Mouse (Mus musculus): ENCODE results near the gene St3gal2. TPM values are rescaled to one million over a fixed set of nuclear protein-coding genes. Genes with fewer than 3 reads are reported as not detected.
"Not testable (repeated sequence)": the region's sequence is repeated elsewhere in the genome, so short reads cannot be mapped to it uniquely, and the experiment has no call there.

St3gal2 gene
- polyA plus RNA-seq, 1 experiment from 2014 or later: 15.1 TPM

DNA sequence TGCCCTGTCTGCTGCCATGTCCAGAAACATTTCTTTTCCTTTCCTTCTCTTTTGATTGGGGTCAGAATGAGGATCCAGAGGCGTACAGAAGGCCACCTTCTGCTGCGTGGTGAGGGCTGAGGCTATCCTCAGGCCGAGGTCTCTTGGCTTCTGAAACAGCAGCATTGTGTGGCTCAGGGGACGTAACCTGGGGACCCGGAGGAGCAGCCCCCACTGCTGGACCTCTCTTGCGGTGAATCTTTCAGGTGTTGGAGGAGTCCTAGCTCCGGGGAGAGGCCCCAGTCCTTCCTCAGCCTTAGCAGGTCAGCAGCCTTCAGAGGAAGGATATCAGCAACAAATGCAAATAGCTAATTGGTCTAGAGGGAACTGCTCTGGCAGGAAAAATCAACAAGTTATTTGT is 8.7 kb downstream of the St3gal2 start:
- H3K36me3 ChIP-seq (ENCODE audit: insufficient read depth, low read length): no peaks in the 10 kb centered on the region
- 69% methylated on average over 7 of the region's 7 CpGs for WGBS
- ATAC-seq (replicated peaks; ENCODE audit: low FRiP score, low read depth) (no peak), DNase-seq (ENCODE audit: low spot score) (no peak)
- no peaks in the 10 kb centered on the region for H3K9me3 ChIP-seq (replicated peaks; ENCODE audit: low read length)
- no peak overlapping the region for H3K9ac ChIP-seq (ENCODE audit: low read depth, low read length)
- no peak overlapping the region for H3K4me3 ChIP-seq (replicated peaks; ENCODE audit: low read depth, low read length)
- TF ChIP-seq CTCF (IDR thresholded peaks at IDR 0.05; ENCODE audit: low read depth): no peak
- H3K4me1 ChIP-seq (replicated peaks; ENCODE audit: insufficient read depth, low read length): 0 out of 2 replicates have a peak, but pooled peaks cover 3% of the 10 kb centered on the region
- no peak overlapping the region for H3K27ac ChIP-seq
- no peaks in the 10 kb centered on the region for H3K27me3 ChIP-seq (ENCODE audit: insufficient read depth, low read length)
- no peak overlapping the region for H3K4me2 ChIP-seq (ENCODE audit: low read length)

DNA sequence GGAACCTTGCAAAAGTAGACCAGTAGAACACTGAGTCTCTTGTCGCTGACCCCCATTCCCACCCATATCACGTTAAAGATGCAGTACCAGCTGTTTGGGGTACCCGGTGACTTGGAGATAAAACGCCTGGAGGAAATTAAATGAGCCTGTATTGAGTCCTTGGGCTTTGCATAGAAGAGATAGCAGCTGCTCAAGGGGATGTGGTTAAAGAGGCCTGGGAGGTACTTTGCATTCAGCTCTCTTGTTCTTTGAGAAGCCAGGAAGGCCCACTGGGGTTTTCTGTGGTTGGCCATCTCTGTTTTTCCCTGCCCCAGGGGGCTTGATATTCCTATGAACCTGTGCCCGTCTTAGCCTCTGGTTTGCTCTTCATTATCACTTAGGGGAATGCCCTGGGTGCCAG is 9.3 kb downstream of the St3gal2 start:
- TF ChIP-seq CTCF (IDR thresholded peaks at IDR 0.05; ENCODE audit: low read depth): no peak
- H3K4me3 ChIP-seq (replicated peaks; ENCODE audit: low read depth, low read length): no peak overlapping the region
- H3K9ac ChIP-seq (ENCODE audit: low read depth, low read length): no peak overlapping the region
- no peak overlapping the region for H3K27ac ChIP-seq
- 0 out of 2 replicates have a peak, but pooled peaks cover 3% of the 10 kb centered on the region for H3K4me1 ChIP-seq (replicated peaks; ENCODE audit: insufficient read depth, low read length)
- 81% methylated on average over 5 of the region's 5 CpGs for whole genome bisulfite sequencing
- H3K27me3 ChIP-seq (ENCODE audit: insufficient read depth, low read length): no peaks in the 10 kb centered on the region
- ATAC-seq (replicated peaks; ENCODE audit: low FRiP score, low read depth) (no peak), DNase-seq (ENCODE audit: low spot score) (no peak)
- no peaks in the 10 kb centered on the region for H3K9me3 ChIP-seq (replicated peaks; ENCODE audit: low read length)
- no peak overlapping the region for H3K4me2 ChIP-seq (ENCODE audit: low read length)
- no peaks in the 10 kb centered on the region for H3K36me3 ChIP-seq (ENCODE audit: insufficient read depth, low read length)

DNA sequence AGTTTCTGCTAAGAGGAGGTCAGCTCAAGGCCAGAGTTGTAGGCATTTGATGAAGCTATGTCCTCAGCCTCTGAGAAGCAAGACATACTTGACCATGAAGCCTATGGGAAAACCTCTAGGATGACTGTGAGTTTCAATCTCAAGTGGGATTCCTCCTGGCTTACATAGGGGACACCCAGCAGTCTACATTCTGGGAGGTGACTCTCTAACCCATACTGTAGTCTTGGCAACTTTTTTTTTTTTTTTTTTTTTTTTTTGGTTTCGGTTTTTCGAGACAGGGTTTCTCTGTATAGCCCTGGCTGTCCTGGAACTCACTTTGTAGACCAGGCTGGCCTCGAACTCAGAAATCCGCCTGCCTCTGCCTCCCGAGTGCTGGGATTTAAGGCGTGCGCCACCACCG is 9.9 kb downstream of the St3gal2 start:
- H3K9ac ChIP-seq (ENCODE audit: low read depth, low read length); ATAC-seq (replicated peaks; ENCODE audit: low FRiP score, low read depth); H3K9me3 ChIP-seq (replicated peaks; ENCODE audit: low read length); H3K4me3 ChIP-seq (replicated peaks; ENCODE audit: low read depth, low read length); DNase-seq (ENCODE audit: low spot score); H3K27ac ChIP-seq; H3K36me3 ChIP-seq (ENCODE audit: insufficient read depth, low read length); H3K27me3 ChIP-seq (ENCODE audit: insufficient read depth, low read length); H3K4me2 ChIP-seq (ENCODE audit: low read length); H3K4me1 ChIP-seq (replicated peaks; ENCODE audit: insufficient read depth, low read length): not testable (repeated sequence)
- 92% methylated on average over 6 of the region's 8 CpGs for WGBS

DNA sequence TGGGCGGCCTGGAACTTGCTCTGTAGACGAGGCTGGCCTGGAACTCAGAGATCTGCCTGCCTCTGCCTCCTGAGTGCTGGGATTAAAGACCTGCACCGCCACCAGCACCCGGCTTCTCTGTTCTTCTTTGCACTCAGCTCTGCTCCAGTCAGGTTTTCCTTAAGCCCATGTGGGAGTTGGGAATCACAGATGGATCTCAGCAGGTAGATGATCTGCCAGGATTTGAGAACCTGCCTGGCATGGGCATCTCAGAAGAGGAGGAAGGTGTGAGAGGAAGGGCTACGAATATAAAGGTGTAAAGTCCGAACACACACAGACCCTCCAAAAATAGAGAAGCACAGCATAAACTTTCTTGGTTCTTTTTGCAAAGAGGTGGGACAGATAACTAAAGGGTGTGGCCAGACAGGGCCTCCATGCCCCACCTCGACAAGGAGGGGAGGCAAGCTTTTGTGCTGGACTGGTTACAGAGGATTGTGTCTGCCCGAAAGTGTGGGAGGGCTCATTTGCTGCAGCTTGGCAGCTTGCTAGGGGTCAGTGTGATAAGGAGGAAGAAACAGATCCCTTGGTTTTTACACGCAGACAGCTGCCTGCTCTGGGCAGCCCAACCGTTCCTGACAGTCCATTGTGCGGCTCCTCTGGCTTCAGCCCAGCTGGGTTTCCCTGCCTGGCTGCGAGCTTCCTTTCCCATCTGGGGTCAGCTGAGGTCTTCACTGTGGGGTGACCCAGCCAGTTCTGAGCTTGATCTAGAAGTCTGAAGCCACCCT is 11.6 kb downstream of the St3gal2 start:
- Histone ChIP-seq H3K4me2 (ENCODE audit: low read length) (no peak overlapping the region), H3K4me3 (replicated peaks; ENCODE audit: low read depth, low read length) (no peak overlapping the region), H3K27me3 (ENCODE audit: insufficient read depth, low read length) (no peaks in the 10 kb centered on the region), H3K36me3 (ENCODE audit: insufficient read depth, low read length) (no peaks in the 10 kb centered on the region), H3K27ac (no peak overlapping the region), H3K9ac (ENCODE audit: low read depth, low read length) (no peak overlapping the region), H3K9me3 (replicated peaks; ENCODE audit: low read length) (no peaks in the 10 kb centered on the region), H3K4me1 (replicated peaks; ENCODE audit: insufficient read depth, low read length) (0 out of 2 replicates have a peak, but pooled peaks cover 3% of the 10 kb centered on the region)
- no peak for TF ChIP-seq CTCF (IDR thresholded peaks at IDR 0.05; ENCODE audit: low read depth)
- ATAC-seq (replicated peaks; ENCODE audit: low FRiP score, low read depth): peak; percentile 21; the same call in 1 of the 2 replicates
- WGBS: 58% methylated on average over 12 of the region's 12 CpGs
- peak; percentile 70 for DNase-seq (ENCODE audit: low spot score)

DNA sequence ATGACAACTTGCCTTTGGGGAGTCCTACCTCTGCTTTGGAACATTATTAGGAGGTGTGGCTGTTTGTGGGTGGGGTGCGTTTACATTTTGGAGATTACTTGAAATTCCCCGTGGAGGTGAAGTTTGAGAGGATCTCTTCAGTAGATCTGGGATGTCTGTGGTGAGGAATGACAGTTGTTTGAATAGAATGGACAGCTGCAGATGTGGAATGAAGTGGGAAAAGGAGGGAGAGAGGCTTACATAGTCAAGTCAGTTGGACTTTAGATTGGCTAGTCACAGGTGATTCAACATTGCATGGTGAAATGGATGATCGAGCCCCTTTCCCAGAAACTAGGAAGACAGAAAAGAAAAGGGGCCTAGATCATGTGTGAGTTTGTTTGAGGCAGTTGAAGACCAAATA is 12.7 kb downstream of the St3gal2 start:
- ATAC-seq (replicated peaks; ENCODE audit: low FRiP score, low read depth) (no peak), DNase-seq (ENCODE audit: low spot score) (no peak)
- H3K27ac ChIP-seq: no peak overlapping the region
- no peaks in the 10 kb centered on the region for H3K36me3 ChIP-seq (ENCODE audit: insufficient read depth, low read length)
- H3K4me3 ChIP-seq (replicated peaks; ENCODE audit: low read depth, low read length): no peak overlapping the region
- H3K4me1 ChIP-seq (replicated peaks; ENCODE audit: insufficient read depth, low read length): 0 out of 2 replicates have a peak, but pooled peaks cover 3% of the 10 kb centered on the region
- TF ChIP-seq CTCF (IDR thresholded peaks at IDR 0.05; ENCODE audit: low read depth): no peak
- no peaks in the 10 kb centered on the region for H3K9me3 ChIP-seq (replicated peaks; ENCODE audit: low read length)
- no peak overlapping the region for H3K4me2 ChIP-seq (ENCODE audit: low read length)
- H3K9ac ChIP-seq (ENCODE audit: low read depth, low read length): no peak overlapping the region
- WGBS: 86% methylated on average over 3 of the region's 3 CpGs
- no peaks in the 10 kb centered on the region for H3K27me3 ChIP-seq (ENCODE audit: insufficient read depth, low read length)

DNA sequence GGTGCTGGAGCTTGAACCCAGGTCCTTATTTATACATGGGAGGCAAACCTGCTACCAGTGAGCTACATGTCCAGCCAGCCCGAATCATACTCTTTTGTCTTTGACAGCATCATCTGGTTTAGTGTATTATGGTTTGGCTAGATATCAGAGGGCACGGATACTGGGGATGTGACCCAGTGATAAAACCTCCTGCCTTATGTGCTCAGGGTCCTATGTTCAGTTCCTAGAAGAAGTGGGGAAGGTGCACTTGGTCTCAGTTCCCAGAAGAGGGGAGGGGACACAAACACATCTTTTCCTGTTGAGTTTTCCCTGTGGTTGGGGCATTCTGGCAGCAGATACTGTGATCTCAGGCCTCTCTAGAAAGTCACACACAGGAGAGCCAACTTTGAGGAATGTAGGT is 13.6 kb downstream of the St3gal2 start:
- WGBS: 88% methylated on average over 2 of the region's 2 CpGs
- Histone ChIP-seq H3K4me3 (replicated peaks; ENCODE audit: low read depth, low read length) (no peak overlapping the region), H3K9me3 (replicated peaks; ENCODE audit: low read length) (no peaks in the 10 kb centered on the region), H3K36me3 (ENCODE audit: insufficient read depth, low read length) (no peaks in the 10 kb centered on the region), H3K27me3 (ENCODE audit: insufficient read depth, low read length) (no peaks in the 10 kb centered on the region), H3K9ac (ENCODE audit: low read depth, low read length) (no peak overlapping the region), H3K27ac (no peak overlapping the region), H3K4me2 (ENCODE audit: low read length) (no peak overlapping the region), H3K4me1 (replicated peaks; ENCODE audit: insufficient read depth, low read length) (0 out of 2 replicates have a peak, but pooled peaks cover 4% of the 10 kb centered on the region)
- TF ChIP-seq CTCF (IDR thresholded peaks at IDR 0.05; ENCODE audit: low read depth): no peak
- ATAC-seq (replicated peaks; ENCODE audit: low FRiP score, low read depth): no peak
- DNase-seq (ENCODE audit: low spot score): no peak

All from kidney, postnatal 0 days (tissue).